Mouse (Mus musculus): ENCODE results near the gene Nxph1.

Nxph1 gene

DNA sequence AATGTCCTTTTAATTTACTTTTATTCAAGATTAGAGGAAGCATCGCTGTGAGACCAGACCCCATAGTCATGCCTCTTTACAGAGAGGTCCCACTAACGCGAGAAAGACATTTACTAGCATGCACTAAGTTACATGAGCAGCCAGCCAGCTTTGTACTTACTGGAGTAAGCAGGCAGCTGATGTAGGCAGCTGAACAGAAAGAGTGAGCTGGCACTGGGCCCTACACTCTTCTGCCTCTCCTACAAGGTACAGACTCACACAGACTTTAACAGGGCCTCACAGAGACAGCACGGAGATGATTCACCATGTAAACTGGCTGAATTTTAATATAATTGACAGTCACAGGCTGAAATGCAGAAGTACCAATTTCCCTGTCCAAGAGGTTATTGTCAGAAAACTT is 11.6 kb downstream of the Nxph1 start:
- no peak for DNase-seq (ENCODE audit: low spot score in 2 of 2)

DNA sequence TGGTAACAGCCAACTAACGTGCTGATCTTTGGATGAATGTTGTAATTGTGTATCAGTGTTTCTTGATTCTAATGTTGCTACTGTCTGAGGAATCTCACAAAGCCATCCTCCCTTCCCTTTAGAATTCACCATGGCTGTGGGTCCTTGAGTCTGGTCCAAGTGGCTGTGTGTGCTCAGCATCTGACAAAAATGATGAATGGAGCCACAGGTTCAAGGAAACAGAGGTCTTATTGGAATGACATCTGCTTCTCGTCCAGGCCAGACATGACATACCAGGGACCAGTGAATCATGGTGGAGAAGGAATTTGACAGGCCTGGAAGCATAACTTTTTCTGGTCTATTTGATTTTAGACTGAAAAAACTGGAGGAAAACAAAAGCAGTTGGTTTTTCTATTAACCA is 22.3 kb downstream of the Nxph1 start:
- DNase-seq (ENCODE audit: low spot score in 2 of 2) = no peak

DNA sequence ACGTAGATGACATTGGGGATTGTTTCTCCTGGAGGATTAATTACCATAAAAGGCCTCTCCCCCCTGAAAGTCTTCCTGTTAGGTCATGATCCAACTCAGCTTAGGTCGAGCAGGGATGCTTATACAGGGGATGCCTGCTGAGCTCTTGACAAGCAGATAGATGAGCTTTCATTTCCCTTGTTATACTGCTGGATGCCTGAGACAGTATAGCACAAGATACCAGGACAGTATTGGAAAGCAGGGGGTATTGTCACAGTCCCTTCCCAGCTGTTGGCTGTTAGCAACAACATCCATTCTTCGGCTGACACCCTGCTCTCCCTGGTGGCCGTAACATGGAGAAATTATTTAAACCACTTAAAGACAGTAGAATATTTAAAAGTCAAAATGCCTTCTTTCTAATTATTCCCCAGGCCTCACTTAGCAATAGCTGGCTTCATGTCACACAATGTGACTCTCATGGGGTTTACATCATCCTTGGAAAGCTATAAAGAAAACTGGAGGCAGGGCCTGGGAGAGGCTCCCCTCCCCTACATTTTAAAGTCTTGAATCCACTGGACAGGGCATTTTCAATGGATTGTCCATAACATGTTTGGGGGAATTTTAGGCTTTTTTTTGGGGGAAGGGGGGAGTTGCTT is 31.1 kb downstream of the Nxph1 start:
- no peak for DNase-seq (ENCODE audit: low spot score in 2 of 2)

DNA sequence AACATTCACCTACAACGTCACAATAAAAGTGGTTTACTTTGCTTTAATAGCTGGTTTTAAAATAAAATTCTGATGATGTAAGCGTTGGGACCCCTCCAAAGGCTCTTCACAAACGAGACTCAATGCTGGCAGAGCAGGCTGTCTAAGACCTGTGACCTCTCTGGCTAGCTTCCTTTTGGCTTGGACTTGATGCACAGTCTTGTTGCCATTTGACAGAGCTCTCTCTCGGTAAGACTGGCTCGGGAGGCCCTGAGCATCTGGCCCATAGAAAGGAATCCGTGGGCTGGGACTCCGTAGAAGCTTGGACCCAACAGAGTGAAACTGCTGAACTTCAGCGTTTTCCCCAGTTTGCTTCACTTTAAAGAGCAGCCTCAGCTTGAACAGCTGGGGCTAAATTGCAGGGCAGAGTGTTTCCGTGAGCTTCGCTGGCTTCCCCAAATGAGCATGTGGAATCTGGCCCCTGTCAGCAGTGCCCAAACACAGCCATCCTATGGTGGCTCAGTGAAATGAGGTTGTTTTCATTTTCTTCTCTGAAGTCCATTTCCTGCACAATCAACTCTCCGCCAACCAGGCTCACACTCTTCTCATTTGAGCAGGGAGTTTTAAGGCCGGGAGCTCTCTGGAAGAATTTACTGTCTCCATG is 48.2 kb downstream of the Nxph1 start:
- DNase-seq (ENCODE audit: low spot score in 2 of 2) = peak in 1 of 2 experiments; percentile 64

DNA sequence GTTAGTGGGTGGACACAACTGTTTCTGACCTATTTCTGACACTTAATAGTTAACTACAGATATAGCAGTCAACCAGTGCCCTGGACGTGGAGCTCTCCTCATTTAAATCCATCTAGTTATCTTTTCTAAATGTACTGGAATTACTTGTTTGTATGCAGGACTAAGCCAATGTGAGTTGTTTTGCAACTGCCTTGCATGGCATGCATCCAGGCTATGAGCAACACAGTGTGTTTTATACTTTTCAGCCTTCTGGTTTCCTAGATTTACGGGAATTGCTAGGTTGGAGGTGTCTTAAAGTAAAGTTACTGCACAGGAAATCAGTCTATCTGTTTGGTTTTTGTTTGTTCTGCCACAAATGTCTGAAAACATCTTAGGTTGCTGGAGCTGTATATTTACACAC is 49.1 kb downstream of the Nxph1 start:
- peak in 1 of 2 experiments; percentile 55 for DNase-seq (ENCODE audit: low spot score in 2 of 2)

DNA sequence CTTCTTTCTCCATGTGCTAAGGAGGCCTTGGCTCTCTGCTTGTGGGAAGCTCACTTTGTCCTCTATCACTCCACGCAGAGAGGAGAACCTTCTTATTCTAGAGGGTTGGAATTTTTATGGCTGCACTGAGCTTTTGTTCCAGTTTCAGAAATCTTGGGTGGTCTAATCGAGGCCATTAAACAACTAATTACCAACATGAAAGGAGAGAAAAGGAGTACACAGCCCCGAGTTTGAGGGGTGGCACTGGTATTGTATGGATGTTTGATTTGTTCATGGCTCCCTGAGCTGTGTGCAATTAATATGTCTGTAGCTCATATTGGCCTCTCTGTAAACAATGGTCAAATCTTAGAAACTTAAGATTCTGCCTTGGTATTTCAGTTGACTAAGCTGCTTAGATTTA is 54.5 kb downstream of the Nxph1 start:
- no peak for DNase-seq (ENCODE audit: low spot score in 2 of 2)

DNA sequence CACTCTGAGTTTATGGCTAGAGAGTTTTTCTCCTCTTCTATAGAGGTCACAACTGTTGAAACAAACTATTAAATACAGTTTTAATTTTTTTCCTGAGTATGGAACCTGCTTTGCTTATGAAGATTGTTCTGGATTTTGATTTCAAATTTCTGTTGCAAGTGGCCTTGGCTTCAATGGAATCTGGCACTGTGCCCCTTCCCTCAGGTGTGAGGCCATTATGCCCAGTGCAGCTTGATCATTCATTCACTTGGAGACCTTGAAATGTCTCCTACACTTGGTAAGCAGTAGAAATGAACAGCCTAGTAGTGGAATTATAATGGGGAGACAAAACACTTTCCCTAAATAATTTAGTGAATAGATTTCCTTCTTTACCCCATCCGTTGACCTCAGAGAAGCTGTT is 78.4 kb downstream of the Nxph1 start:
- DNase-seq (ENCODE audit: low spot score in 2 of 2) = no peak

DNA sequence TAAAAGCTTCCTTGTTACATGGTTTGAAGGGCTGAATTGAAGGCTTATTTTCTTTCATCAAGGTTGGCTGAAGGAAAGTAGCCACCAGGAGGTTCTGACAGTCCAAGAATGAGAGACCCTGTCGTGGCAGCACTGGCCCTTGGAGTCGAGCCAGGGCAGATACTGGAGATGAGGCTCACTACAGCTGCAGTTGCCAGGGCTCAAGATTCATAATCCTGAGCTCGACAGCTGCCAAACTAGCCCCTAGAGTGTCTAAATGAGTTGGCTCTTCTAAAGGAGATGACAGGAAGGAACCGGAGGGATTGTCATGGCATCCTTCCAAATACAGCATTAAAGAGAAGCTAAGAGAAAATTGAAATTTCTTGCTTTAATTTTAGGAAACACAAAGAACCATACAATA is 78.9 kb downstream of the Nxph1 start:
- no peak for DNase-seq (ENCODE audit: low spot score in 2 of 2)

DNA sequence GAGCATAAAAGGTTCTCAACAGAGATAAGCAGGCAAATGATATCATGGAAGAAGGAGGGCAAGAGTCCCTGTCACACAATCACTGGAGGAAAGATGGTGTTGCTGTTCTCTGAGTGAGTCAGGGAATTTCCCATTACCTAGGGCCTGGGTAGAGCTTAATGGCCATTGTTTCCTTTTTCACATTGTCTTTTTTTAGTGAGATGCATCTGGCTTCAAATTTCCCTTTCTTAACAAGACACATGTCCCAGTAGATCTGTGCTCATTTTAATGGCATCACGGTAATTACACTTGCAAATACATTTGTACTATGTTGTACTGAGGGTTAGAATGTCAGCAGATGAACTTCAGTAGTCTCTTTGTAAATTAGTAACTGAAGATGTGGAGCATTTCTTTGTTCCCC is 80.3 kb downstream of the Nxph1 start:
- no peak for DNase-seq (ENCODE audit: low spot score in 2 of 2)

DNA sequence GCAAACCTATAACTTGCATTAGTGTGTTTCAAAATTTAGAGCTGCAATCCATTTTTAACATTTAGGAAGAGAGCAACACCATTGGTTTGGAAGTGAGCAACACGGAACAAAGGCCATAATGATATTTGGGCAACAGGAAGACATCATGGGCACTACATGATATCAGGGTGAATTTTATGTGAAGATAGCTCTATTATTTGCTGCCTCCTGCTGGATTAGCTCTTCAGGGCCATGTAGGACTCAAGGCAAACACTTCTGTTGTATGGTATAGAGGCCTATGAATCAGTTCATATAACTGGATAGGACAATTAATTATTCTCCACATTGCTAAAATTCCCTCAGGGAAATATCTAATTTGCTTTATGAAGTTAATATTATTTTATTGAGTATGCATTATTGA is 91.1 kb downstream of the Nxph1 start:
- no peak for DNase-seq (ENCODE audit: low spot score in 2 of 2)

DNA sequence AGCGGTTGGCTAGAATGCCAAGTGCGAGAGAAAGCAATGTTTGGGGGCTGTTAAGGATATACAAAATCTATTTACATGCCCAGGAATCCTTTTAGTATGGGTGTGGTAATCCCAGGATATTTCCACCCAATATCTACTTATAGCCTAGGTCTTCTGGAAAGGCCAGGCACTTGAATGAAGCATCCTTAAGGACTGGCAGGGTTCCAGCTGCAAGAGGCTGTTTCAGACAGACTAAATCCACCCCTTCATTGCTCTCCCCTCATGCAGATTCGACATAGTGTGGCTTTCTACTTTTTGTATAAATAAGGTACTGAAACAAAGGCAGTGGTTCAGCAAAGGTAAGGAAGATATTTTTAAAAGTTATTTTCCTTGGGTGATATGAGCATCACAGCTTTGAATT is 92.8 kb downstream of the Nxph1 start:
- DNase-seq (ENCODE audit: low spot score in 2 of 2) = no peak

DNA sequence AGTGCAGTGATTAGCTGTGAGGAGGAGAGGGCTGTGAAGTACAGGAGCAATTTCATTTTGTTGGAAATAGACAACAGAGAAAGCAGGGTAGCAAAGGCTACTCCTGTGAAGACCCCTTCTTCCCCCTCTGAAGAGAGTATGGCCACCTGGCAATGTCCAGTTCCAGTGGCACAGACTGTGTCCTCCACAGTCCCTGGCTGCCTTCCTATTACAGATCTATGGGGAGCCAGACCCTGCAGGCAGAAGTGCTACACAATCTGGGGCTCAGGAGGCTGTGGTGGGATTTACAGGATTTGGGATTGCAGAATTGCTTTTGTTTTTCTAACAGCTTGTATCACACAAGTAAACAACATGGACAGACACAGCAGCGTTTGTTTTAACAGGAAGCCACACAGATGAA is 94.2 kb downstream of the Nxph1 start:
- no peak for DNase-seq (ENCODE audit: low spot score in 2 of 2)

DNA sequence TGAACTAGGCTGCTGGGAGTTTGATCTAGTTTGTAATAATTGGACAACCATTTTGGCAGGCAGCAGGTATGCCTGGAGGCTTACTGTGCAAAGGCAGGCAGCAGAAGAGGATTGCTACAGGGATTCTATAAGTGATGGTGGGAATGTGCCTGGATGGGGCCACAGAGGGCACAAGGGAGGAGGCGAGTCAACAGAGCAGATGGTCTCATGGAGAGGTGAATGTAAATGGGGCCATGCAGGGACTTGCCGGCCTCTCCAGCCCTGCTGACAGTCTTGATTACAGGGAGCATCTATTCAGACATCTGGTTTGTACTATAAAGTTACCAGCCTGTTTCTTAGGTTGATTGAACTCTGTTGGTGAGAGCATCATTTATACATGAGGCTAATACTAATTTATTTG is 98.6 kb downstream of the Nxph1 start:
- DNase-seq (ENCODE audit: low spot score in 2 of 2) = no peak

DNA sequence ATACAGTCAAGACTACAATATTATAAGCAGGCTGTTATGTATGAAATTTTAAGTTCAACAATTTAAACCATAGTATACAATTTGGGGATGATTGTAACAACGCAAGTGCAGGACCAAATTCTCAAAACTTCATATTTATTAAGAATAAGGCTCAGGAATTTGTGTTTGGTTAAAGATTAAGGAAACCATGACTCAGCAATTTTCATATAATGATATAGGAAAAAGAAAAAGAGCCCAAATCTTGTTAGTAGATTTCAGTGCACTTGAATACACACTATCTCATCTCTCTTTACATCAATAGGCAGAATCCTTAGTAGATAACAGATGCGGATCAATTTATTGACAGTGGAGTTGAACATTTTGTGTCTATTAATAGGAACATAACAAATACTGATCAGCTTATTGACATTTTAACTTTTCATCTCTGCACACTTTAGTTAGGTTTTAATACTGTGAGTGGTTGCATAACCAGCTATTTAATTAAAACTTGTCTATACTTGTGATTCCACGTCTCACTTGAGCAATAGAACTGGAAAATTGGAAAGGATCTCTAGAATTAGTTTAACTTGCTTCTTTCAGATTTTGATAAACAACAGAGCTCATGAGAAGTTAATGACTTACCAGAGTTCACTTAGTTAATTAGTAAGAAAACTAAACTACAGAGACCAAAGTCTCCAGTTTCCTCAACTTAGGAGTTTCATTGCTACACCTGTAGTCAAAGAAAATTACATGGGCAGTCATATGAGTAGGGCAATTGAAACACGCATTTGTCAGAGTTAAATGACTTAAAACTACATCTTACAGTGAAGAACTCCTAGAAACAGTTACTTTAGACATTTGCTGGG is 113.3 kb downstream of the Nxph1 start:
- no peak for DNase-seq (ENCODE audit: low spot score in 2 of 2)

DNA sequence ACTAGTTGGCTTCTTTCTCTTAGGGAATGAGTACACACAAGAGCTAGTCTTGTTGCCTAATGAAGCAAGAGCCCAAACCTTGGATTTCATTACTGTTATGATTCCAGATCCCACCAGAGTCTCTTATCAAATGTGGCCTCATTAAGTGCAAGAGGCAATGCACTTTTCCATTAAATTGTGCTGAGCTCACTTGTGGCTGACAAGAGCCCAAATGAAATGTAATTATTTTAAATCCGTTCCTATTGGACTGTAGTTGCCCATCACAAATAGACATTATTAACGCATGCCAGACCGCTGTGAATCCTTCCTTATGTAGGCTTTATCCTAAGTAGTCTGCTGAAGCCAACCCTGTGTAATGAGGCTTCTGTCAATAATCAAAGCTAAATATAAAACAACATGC is 118.2 kb downstream of the Nxph1 start:
- DNase-seq (ENCODE audit: low spot score in 2 of 2) = no peak

DNA sequence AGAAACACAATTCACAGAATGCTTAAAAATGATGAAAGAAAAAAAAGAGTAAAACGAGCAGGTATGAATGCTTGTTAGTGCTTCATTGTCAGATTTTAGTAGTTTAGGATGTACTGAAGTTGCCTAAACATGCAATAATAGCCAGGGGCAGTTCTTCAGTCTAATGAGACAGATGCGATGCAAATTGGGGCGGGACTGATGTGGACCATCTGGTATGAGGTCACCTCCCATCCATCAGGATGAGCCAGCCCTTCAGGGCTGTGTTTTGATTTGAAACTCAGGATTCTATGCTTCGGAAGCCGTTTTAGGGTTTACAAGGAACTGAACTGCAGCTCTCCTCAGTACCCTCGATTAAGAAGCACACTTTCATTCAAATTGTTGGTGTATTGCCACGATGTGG is 121.7 kb downstream of the Nxph1 start:
- DNase-seq (ENCODE audit: low spot score in 2 of 2) = no peak

DNA sequence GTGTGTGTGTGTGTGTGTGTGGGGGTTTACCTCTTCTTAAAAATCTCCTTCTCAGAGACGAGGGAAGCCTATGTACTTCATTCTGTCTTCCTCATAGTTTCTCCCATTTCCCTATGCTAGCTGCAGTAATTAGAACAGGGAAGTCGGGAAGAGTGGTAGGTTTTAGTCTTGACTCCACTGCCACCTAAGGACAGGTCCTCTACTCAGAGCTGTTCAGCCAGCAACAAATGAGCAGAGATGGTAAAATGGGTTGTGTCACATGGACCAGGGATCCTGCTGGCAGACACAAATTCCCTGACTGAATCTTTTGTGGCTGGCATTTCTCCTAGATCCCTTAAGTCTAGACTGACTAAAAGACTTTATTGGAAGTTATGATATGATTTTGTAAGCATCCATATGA is 128.2 kb downstream of the Nxph1 start:
- no peak for DNase-seq (ENCODE audit: low spot score in 2 of 2)

DNA sequence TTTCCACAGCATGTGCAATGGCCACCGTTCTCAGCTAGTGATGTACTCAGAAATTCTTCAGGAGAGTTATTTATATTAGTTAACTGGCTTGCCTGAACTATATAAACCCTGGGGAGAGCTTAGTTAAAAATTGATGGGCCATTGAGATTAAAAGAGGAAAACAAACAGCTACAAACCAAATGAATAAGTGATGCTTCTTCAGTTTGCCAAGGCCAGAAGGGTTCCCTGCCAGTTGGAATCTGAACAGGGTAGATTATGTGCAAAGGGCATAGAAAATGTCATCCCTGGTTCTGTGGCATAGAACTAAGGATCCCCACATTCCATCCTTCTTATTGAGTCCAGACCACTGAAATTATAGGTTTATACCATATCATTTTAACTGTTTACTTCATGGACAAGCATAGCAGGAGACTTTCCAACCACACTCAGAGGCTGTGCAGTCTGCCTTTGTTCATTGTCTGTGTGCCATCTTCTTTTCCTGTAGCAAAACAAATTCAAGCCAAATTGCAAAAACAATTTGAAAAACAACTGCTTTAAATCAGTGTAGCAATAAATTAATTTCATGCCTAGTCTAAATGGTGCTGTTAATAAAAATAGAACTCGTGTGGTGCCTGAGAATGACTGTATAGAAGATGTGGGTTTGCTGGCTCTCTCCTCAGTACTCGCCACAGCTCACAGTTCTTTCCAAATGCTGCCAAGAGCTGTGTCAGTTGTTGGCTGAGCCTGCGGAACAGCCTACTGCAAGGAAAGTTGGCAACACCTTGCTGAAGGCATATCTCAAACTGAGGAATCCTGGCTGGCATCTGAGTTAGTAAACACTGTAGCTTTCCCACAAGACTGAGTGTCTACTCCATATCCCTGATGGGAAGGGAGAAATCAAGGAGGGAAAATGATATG is 129.8 kb downstream of the Nxph1 start:
- DNase-seq (ENCODE audit: low spot score in 2 of 2) = peak in 1 of 2 experiments; percentile 24

DNA sequence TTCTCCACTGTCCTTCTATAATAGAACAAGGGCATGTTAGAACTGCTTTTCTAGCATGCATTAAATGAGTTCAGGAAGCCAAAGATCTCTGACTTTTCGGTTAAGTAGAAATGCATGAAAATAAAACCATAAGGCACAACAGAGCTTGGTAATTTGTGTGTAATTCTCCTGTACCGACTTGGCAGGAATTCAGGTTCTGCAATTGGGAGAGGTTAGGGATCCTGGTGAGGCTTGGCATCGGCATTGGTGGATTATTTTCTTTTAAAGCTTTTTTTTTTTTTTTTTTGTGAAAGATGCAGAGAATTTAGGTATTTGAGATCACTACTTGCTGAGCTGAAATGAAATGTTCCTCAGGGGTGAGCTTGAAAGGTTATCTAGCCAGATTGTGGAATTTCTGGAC is 135.6 kb downstream of the Nxph1 start:
- DNase-seq (ENCODE audit: low spot score in 2 of 2) = no peak

DNA sequence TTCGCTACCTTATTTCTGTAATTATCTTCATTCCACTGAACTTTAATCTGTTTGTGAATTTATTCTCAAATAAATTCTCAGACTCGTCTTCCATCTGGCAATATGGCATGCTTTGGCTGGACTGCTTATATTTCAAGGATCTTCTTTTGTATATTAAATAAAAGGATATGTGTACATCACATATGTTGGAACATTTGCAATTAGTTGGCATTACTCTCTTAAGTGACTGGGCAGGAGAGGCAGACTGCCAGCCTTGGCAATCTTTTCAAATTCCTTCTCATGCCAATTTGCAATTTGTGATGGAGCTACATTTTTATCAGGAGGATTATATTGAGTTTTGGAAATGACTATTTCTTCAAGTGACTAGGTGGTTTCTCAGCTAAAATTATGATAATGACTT is 149.1 kb downstream of the Nxph1 start:
- DNase-seq (ENCODE audit: low spot score in 2 of 2) = no peak

DNA sequence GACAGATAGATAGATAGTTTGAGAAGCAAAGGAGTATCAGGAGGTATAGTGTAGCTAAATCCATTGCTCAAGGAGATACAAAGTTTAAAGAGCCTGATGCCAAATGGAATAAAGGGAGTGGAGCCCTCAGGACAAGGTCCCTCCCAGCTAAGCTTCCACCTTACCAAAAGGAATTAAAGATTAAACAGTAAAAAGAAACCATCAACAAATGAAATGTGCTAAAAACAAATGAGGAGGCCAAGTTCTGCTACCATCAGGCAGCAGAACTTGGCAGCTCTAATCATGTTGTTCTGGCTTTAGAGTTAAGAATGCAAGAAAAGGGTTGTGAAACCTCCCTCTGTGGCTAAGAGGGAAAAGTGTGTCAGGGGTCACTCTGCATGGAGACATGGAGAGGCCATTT is 159.1 kb downstream of the Nxph1 start:
- no peak for DNase-seq (ENCODE audit: low spot score in 2 of 2)

DNA sequence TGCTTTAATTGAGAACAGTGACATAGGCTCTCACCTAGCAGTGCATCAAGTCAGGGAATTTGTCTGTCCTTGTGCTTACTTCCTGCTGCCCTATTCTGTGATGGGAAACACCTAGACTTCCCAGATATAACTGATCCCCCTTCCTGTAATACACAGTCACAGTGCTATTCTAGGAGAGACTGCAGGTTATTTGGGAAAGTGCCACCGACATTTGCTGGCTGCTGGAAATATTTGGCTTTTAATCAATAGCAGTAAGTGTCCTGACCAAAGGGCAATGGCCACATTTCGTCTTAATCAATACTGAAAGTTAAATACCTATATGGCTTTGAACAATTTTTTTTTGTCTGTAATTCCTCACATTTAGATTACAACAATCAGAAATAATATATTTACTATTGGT is 170.9 kb downstream of the Nxph1 start:
- DNase-seq (ENCODE audit: low spot score in 2 of 2) = no peak

Data from urinary bladder, postnatal 36 days (tissue).